7 mouse cellular contexts compared by ENCODE assay signal in the genomic region with DNA sequence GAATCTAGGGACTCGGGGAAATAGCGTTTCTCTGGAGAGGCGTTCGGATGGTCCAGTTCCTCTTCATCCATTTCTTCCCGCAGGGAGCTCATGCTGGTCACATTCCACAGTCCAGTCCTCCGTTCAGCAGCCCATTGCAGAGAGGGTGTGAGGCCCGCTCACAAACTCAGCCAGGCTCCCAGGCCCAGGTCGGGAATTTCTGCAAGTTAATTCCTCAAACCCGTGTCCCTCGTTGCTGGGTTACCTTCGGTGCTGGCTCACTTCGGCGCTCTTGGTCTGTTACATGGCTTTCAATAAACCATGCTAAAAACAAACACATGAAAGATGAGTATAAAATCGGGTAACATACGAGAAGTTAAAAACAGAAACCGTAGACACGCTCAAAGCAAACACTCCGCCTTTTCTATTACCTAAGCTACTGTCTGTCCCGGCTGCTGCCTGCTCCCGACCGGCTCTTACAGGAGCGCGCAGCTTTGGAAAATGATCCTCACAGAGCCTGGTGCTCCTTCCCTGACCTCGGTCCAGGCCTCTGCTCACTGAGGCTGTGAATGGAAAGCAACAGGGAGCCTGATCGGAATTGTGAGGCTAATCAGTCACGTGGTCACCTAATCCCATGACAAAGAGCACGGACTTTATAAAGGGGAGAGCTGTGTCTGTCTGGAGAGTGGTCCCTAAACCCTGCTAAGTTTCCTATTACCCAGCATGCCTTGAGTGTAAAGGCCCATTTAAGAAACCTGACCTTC. TPM values are rescaled to one million over a fixed set of nuclear protein-coding genes. Genes with fewer than 3 reads are reported as not detected.
DNase-seq lines count a peak whose midpoint lies in the region; ATAC-seq and TF ChIP-seq lines count a peak whose summit lies in the region.

No protein-coding gene starts in this region.

- no peak for ATAC-seq in limb, embryonic 15.5 days (ENCODE audit: insufficient number of reproducible peaks, low FRiP score, low TSS enrichment, low read depth)
- ATAC-seq in stomach, postnatal 0 days (ENCODE audit: low FRiP score, low TSS enrichment) = 0 out of 2 replicates have a peak, but pooled peaks have one; percentile 28
- no peak for ATAC-seq in megakaryocyte, adult 5-6 weeks (ENCODE audit: poor library complexity, severe bottlenecking)
- no peak for ATAC-seq in inflammation-experienced regulatory T-cells, adult 6 months

- WGBS in hindbrain, embryonic 10.5 days = 3% methylated on average over 27 of the region's 27 CpGs
- 19% methylated on average over 27 of the region's 27 CpGs for WGBS in limb, embryonic 15.5 days
- 35% methylated on average over 27 of the region's 27 CpGs for WGBS in stomach, postnatal 0 days

- peak overlapping the region; percentile 91 for H3K27ac ChIP-seq in hindbrain, embryonic 10.5 days
- no peak overlapping the region for H3K27ac ChIP-seq in limb, embryonic 15.5 days
- H3K27ac ChIP-seq in stomach, postnatal 0 days (replicated peaks) = no peak overlapping the region

- peak overlapping the region; percentile 24; the same call in 1 of the 2 replicates for H3K4me2 ChIP-seq in limb, embryonic 15.5 days
- H3K4me2 ChIP-seq in stomach, postnatal 0 days (replicated peaks; ENCODE audit: low read depth) = peak overlapping the region; percentile 1; the same call in 1 of the 2 replicates

- peak; percentile 99 for DNase-seq in ES-CJ7 (ENCODE audit: low read depth, low spot score)
- peak; percentile 84 for DNase-seq in hindbrain, embryonic 10.5 days (ENCODE audit: low spot score)
- no peak for DNase-seq in stomach, postnatal 0 days (ENCODE audit: low spot score)

- no peak for TF ChIP-seq CTCF in E14TG2a.4 (conservative IDR thresholded peaks at IDR 0.05; ENCODE audit: low read length)
- no peak for TF ChIP-seq CTCF in stomach, postnatal 0 days (IDR thresholded peaks at IDR 0.05; ENCODE audit: low read depth)

- no peaks in the 10 kb centered on the region for H3K27me3 ChIP-seq in E14TG2a.4 (ENCODE audit: insufficient read depth, low read length)
- no peaks in the 10 kb centered on the region for H3K27me3 ChIP-seq in hindbrain, embryonic 10.5 days (ENCODE audit: insufficient read depth, poor library complexity, severe bottlenecking)
- H3K27me3 ChIP-seq in limb, embryonic 15.5 days = no peaks in the 10 kb centered on the region
- H3K27me3 ChIP-seq in stomach, postnatal 0 days (ENCODE audit: control insufficient read depth, insufficient read depth, low read length) = no peaks in the 10 kb centered on the region

- TF ChIP-seq EP300 in stomach, postnatal 0 days (optimal IDR thresholded peaks at IDR 0.05) = no peak

- H3K4me3 ChIP-seq in E14TG2a.4 (replicated peaks; ENCODE audit: low read length) = peak overlapping the region; percentile 79
- H3K4me3 ChIP-seq in hindbrain, embryonic 10.5 days = peak overlapping the region; percentile 51
- no peak overlapping the region for H3K4me3 ChIP-seq in limb, embryonic 15.5 days
- H3K4me3 ChIP-seq in stomach, postnatal 0 days (ENCODE audit: low read depth, low read length) = no peak overlapping the region

- peaks cover 8% of the 10 kb centered on the region for H3K36me3 ChIP-seq in E14TG2a.4 (ENCODE audit: insufficient read depth, low read length)
- H3K36me3 ChIP-seq in hindbrain, embryonic 10.5 days = no peaks in the 10 kb centered on the region
- H3K36me3 ChIP-seq in limb, embryonic 15.5 days = no peaks in the 10 kb centered on the region
- H3K36me3 ChIP-seq in stomach, postnatal 0 days (ENCODE audit: control insufficient read depth, insufficient read depth, low read length) = no peaks in the 10 kb centered on the region

- H3K4me1 ChIP-seq in E14TG2a.4 (replicated peaks; ENCODE audit: low read depth, low read length) = peaks cover 54% of the 10 kb centered on the region
- H3K4me1 ChIP-seq in hindbrain, embryonic 10.5 days (replicated peaks) = peaks cover 43% of the 10 kb centered on the region
- peaks cover 3% of the 10 kb centered on the region; the same call in 1 of the 2 replicates for H3K4me1 ChIP-seq in limb, embryonic 15.5 days
- H3K4me1 ChIP-seq in stomach, postnatal 0 days (replicated peaks; ENCODE audit: control insufficient read depth, insufficient read depth) = no peaks in the 10 kb centered on the region

- H3K9me3 ChIP-seq in E14TG2a.4 (ENCODE audit: low read length) = peaks cover 4% of the 10 kb centered on the region; the same call in 1 of the 2 replicates
- no peaks in the 10 kb centered on the region for H3K9me3 ChIP-seq in hindbrain, embryonic 10.5 days
- no peaks in the 10 kb centered on the region for H3K9me3 ChIP-seq in limb, embryonic 15.5 days
- no peaks in the 10 kb centered on the region for H3K9me3 ChIP-seq in stomach, postnatal 0 days (ENCODE audit: control insufficient read depth, low read length)

- no peak overlapping the region for H3K9ac ChIP-seq in limb, embryonic 15.5 days
- no peak overlapping the region for H3K9ac ChIP-seq in stomach, postnatal 0 days (ENCODE audit: low read length)

RNA-seq across cellular contexts. Expression of gene Fank1, which starts 16.9 kb away (rescaled TPM):
- polyA plus RNA-seq in hindbrain, embryonic 10.5 days (2016; fragmentation: Nextera tagmentation; extraction: Ambion mirVana) = 1.4 and 3.0 TPM in 2 replicates
- polyA plus RNA-seq in limb, embryonic 15.5 days (2015; fragmentation: Nextera tagmentation; extraction: Ambion mirVana) = 0.15 TPM in 1 of 2 replicates, not detected in the other
- polyA plus RNA-seq in stomach, postnatal 0 days (2015; fragmentation: Nextera tagmentation; extraction: Ambion mirVana) = 0.34 and 0.50 TPM in 2 replicates
- not detected in 2 replicates for total RNA-seq in megakaryocyte, adult 5-6 weeks (2015)
- total RNA-seq in megakaryocyte, adult 5-6 weeks (2017) = not detected in 2 replicates
- polyA plus RNA-seq in inflammation-experienced regulatory T-cells, adult 6 months (2017; shearing (Covaris generic)) = not detected

RNA-seq across cellular contexts. Expression of gene Dhx32, which starts 22.7 kb away (rescaled TPM):
- polyA plus RNA-seq in hindbrain, embryonic 10.5 days (2016; fragmentation: Nextera tagmentation; extraction: Ambion mirVana) = 51.0 and 51.1 TPM in 2 replicates
- 24.8 and 29.3 TPM in 2 replicates for polyA plus RNA-seq in limb, embryonic 15.5 days (2015; fragmentation: Nextera tagmentation; extraction: Ambion mirVana)
- polyA plus RNA-seq in stomach, postnatal 0 days (2015; fragmentation: Nextera tagmentation; extraction: Ambion mirVana) = 57.6 and 59.8 TPM in 2 replicates
- total RNA-seq in megakaryocyte, adult 5-6 weeks (2015) = 4.0 and 7.0 TPM in 2 replicates
- 17.7 and 25.4 TPM in 2 replicates for total RNA-seq in megakaryocyte, adult 5-6 weeks (2017)
- polyA plus RNA-seq in inflammation-experienced regulatory T-cells, adult 6 months (2017; shearing (Covaris generic)) = 1 to 10 TPM; 6.8 to 8.7 (median 8.5) TPM

RNA-seq across cellular contexts. Expression of gene Uros, which starts 49.9 kb away (rescaled TPM):
- 33.7 and 39.0 TPM in 2 replicates for polyA plus RNA-seq in hindbrain, embryonic 10.5 days (2016; fragmentation: Nextera tagmentation; extraction: Ambion mirVana)
- polyA plus RNA-seq in limb, embryonic 15.5 days (2015; fragmentation: Nextera tagmentation; extraction: Ambion mirVana) = 31.0 and 31.3 TPM in 2 replicates
- polyA plus RNA-seq in stomach, postnatal 0 days (2015; fragmentation: Nextera tagmentation; extraction: Ambion mirVana) = 13.3 and 13.9 TPM in 2 replicates
- 9.0 and 14.0 TPM in 2 replicates for total RNA-seq in megakaryocyte, adult 5-6 weeks (2015)
- total RNA-seq in megakaryocyte, adult 5-6 weeks (2017) = 13.1 and 14.3 TPM in 2 replicates
- polyA plus RNA-seq in inflammation-experienced regulatory T-cells, adult 6 months (2017; shearing (Covaris generic)) = 10 to 100 TPM; 29.1 to 38.2 (median 37.8) TPM

RNA-seq across cellular contexts. Expression of gene Bccip, which starts 50.6 kb away (rescaled TPM):
- polyA plus RNA-seq in hindbrain, embryonic 10.5 days (2016; fragmentation: Nextera tagmentation; extraction: Ambion mirVana) = 135 and 167 TPM in 2 replicates
- polyA plus RNA-seq in limb, embryonic 15.5 days (2015; fragmentation: Nextera tagmentation; extraction: Ambion mirVana) = 161 and 171 TPM in 2 replicates
- polyA plus RNA-seq in stomach, postnatal 0 days (2015; fragmentation: Nextera tagmentation; extraction: Ambion mirVana) = 100 and 105 TPM in 2 replicates
- 59.0 and 61.6 TPM in 2 replicates for total RNA-seq in megakaryocyte, adult 5-6 weeks (2015)
- total RNA-seq in megakaryocyte, adult 5-6 weeks (2017) = 66.8 and 70.6 TPM in 2 replicates
- polyA plus RNA-seq in inflammation-experienced regulatory T-cells, adult 6 months (2017; shearing (Covaris generic)) = 100 to 1,000 TPM; 169 to 206 (median 171) TPM

Comparison
In these comparisons a context has a peak if more than half of its experiments do, and no peak if none do; other contexts are left out.
1. H3K4me3 ChIP-seq: peak in E14TG2a.4 (single experiment) and hindbrain, embryonic 10.5 days (single experiment); none in limb, embryonic 15.5 days (single experiment) and stomach, postnatal 0 days (single experiment).